Mouse (Mus musculus) hindbrain, postnatal 0 days (tissue): ENCODE measurements around the gene 2810408A11Rik. TPM values are rescaled to one million over a fixed set of nuclear protein-coding genes. Genes with fewer than 3 reads are reported as not detected.

Experiments used
- ATAC-seq: fragments of 200-750 bp; cut with Nextera tagmentation; 2 replicates; pipeline ENCODE4 v1.8.0; 2017; ENCODE audit warnings: mild to moderate bottlenecking, moderate TSS enrichment, moderate library complexity
- DNase-seq: peaks from one replicate; pipeline ENCODE4 v3.0.0-alpha.2; 2015; ENCODE audit warnings: low spot score
- H3K27ac ChIP-seq: fragments of 300-500 bp; sonication (generic); 2 replicates; pipeline ENCODE4 v1.5.1; 2014; ENCODE audit warnings: mild to moderate bottlenecking
- H3K27me3 ChIP-seq: fragments of 300-500 bp; sonication (generic); 2 replicates; pipeline ENCODE4 v1.6.1; 2014; ENCODE audit warnings: low read length, mixed read lengths; ENCODE audit not compliant: insufficient read depth
- H3K36me3 ChIP-seq: fragments of 300-500 bp; sonication (generic); 2 replicates; pipeline ENCODE4 v1.6.1; 2014; ENCODE audit warnings: low read length, mixed read lengths; ENCODE audit not compliant: insufficient read depth
- H3K4me1 ChIP-seq: fragments of 300-500 bp; sonication (generic); 2 replicates; pipeline ENCODE4 v1.6.1; 2014; ENCODE audit warnings: antibody characterized with exemption, low read length, mixed read lengths; ENCODE audit not compliant: insufficient read depth
- H3K4me2 ChIP-seq: fragments of 300-500 bp; sonication (generic); 2 replicates; pipeline ENCODE4 v1.6.1; 2014; ENCODE audit warnings: low read depth, mild to moderate bottlenecking, low read length, moderate library complexity, mixed read lengths
- H3K4me3 ChIP-seq: fragments of 300-500 bp; sonication (generic); 2 replicates; pipeline ENCODE4 v1.5.1; 2014; ENCODE audit warnings: low read length
- H3K9ac ChIP-seq: fragments of 300-500 bp; sonication (generic); replicated peaks from 2 replicates; pipeline ENCODE4 v1.6.1; 2014; ENCODE audit warnings: mild to moderate bottlenecking, low read length, moderate library complexity, mixed read lengths
- H3K9me3 ChIP-seq: fragments of 300-500 bp; sonication (generic); 2 replicates; pipeline ENCODE4 v1.6.1; 2016; ENCODE audit warnings: low read length, mixed read lengths
- CTCF ChIP-seq: IDR thresholded peaks from 2 replicates; pipeline ENCODE4 v1.5.1; 2016; ENCODE audit warnings: antibody characterized with exemption, control low read depth, low read depth
- WGBS: fragments of 180-500 bp; shearing (Covaris S2); extraction: QIAGEN DNeasy Blood & Tissue Kit; methylation state at CpG from one replicate; pipeline ENCODE4 v1.1.7; 2014; 5-methylcytosine and 5-hydroxymethylcytosine counted together
- polyA plus RNA-seq: library from polyadenylated mRNA; unstranded; fragments of >200 nt; fragmentation: Nextera tagmentation; extraction: Ambion mirVana; gene quantifications from 2 replicates; pipeline ENCODE4 v1.2.1, GENCODE M21; 2015
- total RNA-seq: library from RNA; depleted of rRNA; stranded (reverse); fragments of >200 nt; gene quantifications from 2 replicates; pipeline ENCODE4 v1.2.3, GENCODE M21; 2014

The 2810408A11Rik gene
- total and polyA plus RNA-seq, 2 experiments from 2014 or later, result 6.5 to 9.7 TPM

GRCm38 (mm10) chr11:69936714-69937347 lies 36.0 kb upstream of the 2810408A11Rik start:
- DNase-seq (no peak), ATAC-seq (no peak)
- Histone ChIP-seq H3K4me2 (peak overlapping the region; percentile 89), H3K9me3 (no peaks in the 10 kb centered on the region), H3K36me3 (no peaks in the 10 kb centered on the region), H3K27ac (no peak overlapping the region), H3K27me3 (peaks cover 6% of the 10 kb centered on the region; the same call in 1 of the 2 replicates), H3K9ac (no peak overlapping the region), H3K4me3 (peak overlapping the region; percentile 51; the same call in 1 of the 2 replicates), H3K4me1 (peaks cover 16% of the 10 kb centered on the region; the same call in 1 of the 2 replicates)
- WGBS, result 31% methylated on average over 9 of the region's 9 CpGs
- TF ChIP-seq CTCF, result no peak

GRCm38 (mm10) chr11:69936156-69936555 lies 35.4 kb upstream of the 2810408A11Rik start:
- no peak overlapping the region; the same call in 1 of the 2 replicates for H3K27ac ChIP-seq
- H3K36me3 ChIP-seq, result no peaks in the 10 kb centered on the region
- no peak for TF ChIP-seq CTCF
- H3K9ac ChIP-seq, result peak overlapping the region; percentile 58
- WGBS, result 2% methylated on average over 30 of the region's 30 CpGs
- H3K4me2 ChIP-seq, result peak overlapping the region; percentile 89
- H3K27me3 ChIP-seq, result peaks cover 6% of the 10 kb centered on the region; the same call in 1 of the 2 replicates
- H3K4me3 ChIP-seq, result peak overlapping the region; percentile 51
- ATAC-seq (no peak), DNase-seq (no peak)
- H3K9me3 ChIP-seq, result no peaks in the 10 kb centered on the region
- peaks cover 16% of the 10 kb centered on the region; the same call in 1 of the 2 replicates for H3K4me1 ChIP-seq

- ATAC-seq, result peak; percentile 93
- Histone ChIP-seq H3K4me1 (peaks cover 16% of the 10 kb centered on the region; the same call in 1 of the 2 replicates), H3K4me2 (peak within 1 kb of the TSS; percentile 89), H3K4me3 (peak within 1 kb of the TSS; percentile 51), H3K36me3 (no peaks in the 10 kb centered on the region), H3K27me3 (peaks cover 6% of the 10 kb centered on the region; the same call in 1 of the 2 replicates), H3K27ac (peak within 1 kb of the TSS; percentile 26; the same call in 1 of the 2 replicates), H3K9ac (peak within 1 kb of the TSS; percentile 58), H3K9me3 (no peaks in the 10 kb centered on the region)
- DNase-seq, result peak; percentile 95
- 0 out of 2 replicates have a peak, but pooled peaks have one; percentile 29 for TF ChIP-seq CTCF
- 1% methylated on average over 61 of the region's 62 CpGs for WGBS
These were observed 34.5 kb upstream of the 2810408A11Rik start, which contains the start of gene Ybx2 for GRCm38 (mm10) chr11:69935137-69935879. Gene Ybx2 (plus strand): TSS chr11:69935796.

- no peak for TF ChIP-seq CTCF
These were observed 33.9 kb upstream of the 2810408A11Rik start for GRCm38 (mm10) chr11:69934681-69935080.

GRCm38 (mm10) chr11:69934169-69934568 lies 33.4 kb upstream of the 2810408A11Rik start:
- DNase-seq, result peak; percentile 91
- Histone ChIP-seq H3K27me3 (peaks cover 6% of the 10 kb centered on the region; the same call in 1 of the 2 replicates), H3K4me2 (peak overlapping the region; percentile 29; the same call in 1 of the 2 replicates), H3K4me1 (peaks cover 16% of the 10 kb centered on the region; the same call in 1 of the 2 replicates), H3K27ac (no peak overlapping the region), H3K4me3 (no peak overlapping the region; the same call in 1 of the 2 replicates), H3K36me3 (no peaks in the 10 kb centered on the region), H3K9me3 (no peaks in the 10 kb centered on the region), H3K9ac (no peak overlapping the region)
- WGBS, result under 1% methylated on average over 18 of the region's 18 CpGs
- peak; percentile 94 for TF ChIP-seq CTCF
- peak; percentile 64 for ATAC-seq

More at GRCm38 (mm10) chr11:69934681-69935080, 33.9 kb upstream of the 2810408A11Rik start:
- 20% methylated on average over 6 of the region's 6 CpGs for WGBS
- Histone ChIP-seq H3K9me3 (no peaks in the 10 kb centered on the region), H3K27ac (no peak overlapping the region), H3K9ac (no peak overlapping the region), H3K36me3 (no peaks in the 10 kb centered on the region), H3K4me1 (peaks cover 16% of the 10 kb centered on the region; the same call in 1 of the 2 replicates), H3K4me2 (peak overlapping the region; percentile 29; the same call in 1 of the 2 replicates), H3K27me3 (peaks cover 6% of the 10 kb centered on the region; the same call in 1 of the 2 replicates), H3K4me3 (no peak overlapping the region)
- ATAC-seq (no peak), DNase-seq (no peak)

GRCm38 (mm10) chr11:69933066-69933465 lies 32.3 kb upstream of the 2810408A11Rik start:
- DNase-seq, result no peak
- Histone ChIP-seq H3K4me2 (no peak overlapping the region), H3K4me3 (no peak overlapping the region), H3K27ac (no peak overlapping the region), H3K27me3 (peaks cover 6% of the 10 kb centered on the region; the same call in 1 of the 2 replicates), H3K9ac (no peak overlapping the region), H3K36me3 (no peaks in the 10 kb centered on the region), H3K9me3 (no peaks in the 10 kb centered on the region), H3K4me1 (peaks cover 16% of the 10 kb centered on the region; the same call in 1 of the 2 replicates)
- no peak for ATAC-seq
- WGBS, result 70% methylated on average over 4 of the region's 4 CpGs
- no peak for TF ChIP-seq CTCF
